Mouse (Mus musculus): ENCODE results near the gene Cyth1.

- TF ChIP-seq GATA1 (IDR thresholded peaks at IDR 0.05; ENCODE audit: low read depth, low read length): no peak
- no peak for TF ChIP-seq POLR2A (IDR thresholded peaks at IDR 0.05; ENCODE audit: control insufficient read depth in 1 of 2, insufficient read depth in 1 of 2, low read depth in 1 of 2, low read length in 2 of 2, poor library complexity in 1 of 2)
- TF ChIP-seq CTCF (IDR thresholded peaks at IDR 0.05 in 2 of 3, conservative IDR thresholded peaks at IDR 0.05 in 1 of 3; ENCODE audit: control insufficient read depth in 1 of 3, insufficient read depth in 1 of 3, low read depth in 2 of 3, low read length in 3 of 3, poor library complexity in 1 of 3, severe bottlenecking in 1 of 3): no peak
- no peak for TF ChIP-seq TAL1 (IDR thresholded peaks at IDR 0.05; ENCODE audit: low read length)
- no peak for TF ChIP-seq GABPA (IDR thresholded peaks at IDR 0.05; ENCODE audit: low read depth, low read length)
- TF ChIP-seq ETS1 (IDR thresholded peaks at IDR 0.05; ENCODE audit: low read depth, low read length): no peak
- TF ChIP-seq MAZ (IDR thresholded peaks at IDR 0.05; ENCODE audit: low read depth, low read length): no peak
- TF ChIP-seq ZC3H11A (IDR thresholded peaks at IDR 0.05; ENCODE audit: low read depth, low read length): no peak
- no peak for TF ChIP-seq EP300 (IDR thresholded peaks at IDR 0.05; ENCODE audit: low read depth in 1 of 2, low read length in 2 of 2)
- TF ChIP-seq USF2 (IDR thresholded peaks at IDR 0.05; ENCODE audit: borderline replicate concordance in 1 of 2, insufficient read depth in 1 of 2, low read depth in 1 of 2, low read length in 2 of 2): no peak
- TF ChIP-seq TCF12 (IDR thresholded peaks at IDR 0.05; ENCODE audit: low read depth, low read length): no peak
These were observed 86.1 kb downstream of the Cyth1 start for GRCm38 (mm10) chr11:118162245-118162644.

All from MEL (cell line).